Mouse (Mus musculus): ENCODE measurements at regions not wholly inside any gene's neighbourhood (a gene's known extent, or its start where the extent isn't known, plus 50 kb on each side); places are given as distances from the start of the nearest gene placed in this dataset.

- TF ChIP-seq EP300 (IDR thresholded peaks at IDR 0.05) (no peak), CTCF (IDR thresholded peaks at IDR 0.05) (no peak)
- Histone ChIP-seq H3K4me3 (ENCODE audit: low read depth, low read length) (no peak overlapping the region), H3K4me1 (ENCODE audit: insufficient read depth, low read depth, low read length) (no peaks in the 10 kb centered on the region), H3K9me3 (ENCODE audit: low read length) (no peaks in the 10 kb centered on the region), H3K9ac (replicated peaks; ENCODE audit: low read depth) (no peak overlapping the region), H3K4me2 (replicated peaks; ENCODE audit: low read depth, low read length) (no peak overlapping the region), H3K27me3 (replicated peaks; ENCODE audit: insufficient read depth, low read length) (no peaks in the 10 kb centered on the region), H3K36me3 (ENCODE audit: insufficient read depth, low read length) (no peaks in the 10 kb centered on the region), H3K27ac (ENCODE audit: low read length) (no peak overlapping the region)
- ATAC-seq (no peak), DNase-seq (ENCODE audit: low spot score) (no peak)
- 88% methylated on average over 3 of the region's 3 CpGs for WGBS
Measured at GRCm38 (mm10) chr9:115473037-115473436, 162.8 kb upstream of the Stt3b start.

- 78% methylated on average over 5 of the region's 5 CpGs for WGBS
- Histone ChIP-seq H3K4me3 (ENCODE audit: low read depth, low read length) (no peak overlapping the region), H3K27me3 (replicated peaks; ENCODE audit: insufficient read depth, low read length) (no peaks in the 10 kb centered on the region), H3K9ac (replicated peaks; ENCODE audit: low read depth) (no peak overlapping the region), H3K4me2 (replicated peaks; ENCODE audit: low read depth, low read length) (no peak overlapping the region), H3K27ac (ENCODE audit: low read length) (no peak overlapping the region), H3K36me3 (ENCODE audit: insufficient read depth, low read length) (no peaks in the 10 kb centered on the region), H3K9me3 (ENCODE audit: low read length) (no peaks in the 10 kb centered on the region), H3K4me1 (ENCODE audit: insufficient read depth, low read depth, low read length) (no peaks in the 10 kb centered on the region)
- TF ChIP-seq CTCF (IDR thresholded peaks at IDR 0.05), result no peak
- TF ChIP-seq EP300 (IDR thresholded peaks at IDR 0.05), result no peak
- ATAC-seq, result no peak
- DNase-seq (ENCODE audit: low spot score), result no peak
Measured at GRCm38 (mm10) chr9:115473847-115474246, 163.6 kb upstream of the Stt3b start.

GRCm38 (mm10) chr9:115474342-115474741 is 164.1 kb upstream of the Stt3b start:
- Histone ChIP-seq H3K9me3 (ENCODE audit: low read length) (no peaks in the 10 kb centered on the region), H3K36me3 (ENCODE audit: insufficient read depth, low read length) (no peaks in the 10 kb centered on the region), H3K4me1 (ENCODE audit: insufficient read depth, low read depth, low read length) (no peaks in the 10 kb centered on the region), H3K27ac (ENCODE audit: low read length) (no peak overlapping the region), H3K4me3 (ENCODE audit: low read depth, low read length) (no peak overlapping the region), H3K9ac (replicated peaks; ENCODE audit: low read depth) (no peak overlapping the region), H3K27me3 (replicated peaks; ENCODE audit: insufficient read depth, low read length) (no peaks in the 10 kb centered on the region), H3K4me2 (replicated peaks; ENCODE audit: low read depth, low read length) (no peak overlapping the region)
- WGBS, result 87% methylated on average over 8 of the region's 8 CpGs
- TF ChIP-seq CTCF (IDR thresholded peaks at IDR 0.05), result no peak
- DNase-seq (ENCODE audit: low spot score) (no peak), ATAC-seq (no peak)

- Histone ChIP-seq H3K27me3 (replicated peaks; ENCODE audit: insufficient read depth, low read length) (no peaks in the 10 kb centered on the region), H3K9me3 (ENCODE audit: low read length) (no peaks in the 10 kb centered on the region), H3K4me3 (ENCODE audit: low read depth, low read length) (no peak overlapping the region), H3K4me1 (ENCODE audit: insufficient read depth, low read depth, low read length) (no peaks in the 10 kb centered on the region), H3K36me3 (ENCODE audit: insufficient read depth, low read length) (no peaks in the 10 kb centered on the region), H3K9ac (replicated peaks; ENCODE audit: low read depth) (no peak overlapping the region), H3K27ac (ENCODE audit: low read length) (no peak overlapping the region), H3K4me2 (replicated peaks; ENCODE audit: low read depth, low read length) (no peak overlapping the region)
- TF ChIP-seq CTCF (IDR thresholded peaks at IDR 0.05) (no peak), EP300 (IDR thresholded peaks at IDR 0.05) (no peak)
- WGBS, result 33% methylated on average over 17 of the region's 17 CpGs
- ATAC-seq (no peak), DNase-seq (ENCODE audit: low spot score) (no peak)
Measured at GRCm38 (mm10) chr9:115476205-115476604, 166.0 kb upstream of the Stt3b start.

- H3K27me3 ChIP-seq (replicated peaks; ENCODE audit: insufficient read depth, low read length), result no peaks in the 10 kb centered on the region
- H3K9ac ChIP-seq (replicated peaks; ENCODE audit: low read depth), result no peak overlapping the region
- no peak overlapping the region for H3K4me3 ChIP-seq (ENCODE audit: low read depth, low read length)
- no peak overlapping the region for H3K4me2 ChIP-seq (replicated peaks; ENCODE audit: low read depth, low read length)
- DNase-seq (ENCODE audit: low spot score) (no peak), ATAC-seq (no peak)
- H3K36me3 ChIP-seq (ENCODE audit: insufficient read depth, low read length), result no peaks in the 10 kb centered on the region
- 89% methylated on average over 6 of the region's 6 CpGs for WGBS
- no peak for TF ChIP-seq CTCF (IDR thresholded peaks at IDR 0.05)
- TF ChIP-seq EP300 (IDR thresholded peaks at IDR 0.05), result no peak
- no peak overlapping the region for H3K27ac ChIP-seq (ENCODE audit: low read length)
- H3K4me1 ChIP-seq (ENCODE audit: insufficient read depth, low read depth, low read length), result no peaks in the 10 kb centered on the region
- H3K9me3 ChIP-seq (ENCODE audit: low read length), result no peaks in the 10 kb centered on the region
Measured at GRCm38 (mm10) chr9:115477556-115478220, 167.5 kb upstream of the Stt3b start.

GRCm38 (mm10) chr9:115478946-115479345 is 168.7 kb upstream of the Stt3b start:
- ATAC-seq (no peak), DNase-seq (ENCODE audit: low spot score) (no peak)
- TF ChIP-seq CTCF (IDR thresholded peaks at IDR 0.05) (no peak), EP300 (IDR thresholded peaks at IDR 0.05) (no peak)
- Histone ChIP-seq H3K9me3 (ENCODE audit: low read length) (no peaks in the 10 kb centered on the region), H3K4me1 (ENCODE audit: insufficient read depth, low read depth, low read length) (no peaks in the 10 kb centered on the region), H3K27ac (ENCODE audit: low read length) (no peak overlapping the region), H3K36me3 (ENCODE audit: insufficient read depth, low read length) (no peaks in the 10 kb centered on the region), H3K4me3 (ENCODE audit: low read depth, low read length) (no peak overlapping the region), H3K9ac (replicated peaks; ENCODE audit: low read depth) (no peak overlapping the region), H3K27me3 (replicated peaks; ENCODE audit: insufficient read depth, low read length) (no peaks in the 10 kb centered on the region), H3K4me2 (replicated peaks; ENCODE audit: low read depth, low read length) (no peak overlapping the region)
- WGBS, result 28% methylated on average over 3 of the region's 3 CpGs

GRCm38 (mm10) chr9:115481176-115481575 is 171.0 kb upstream of the Stt3b start:
- ATAC-seq (no peak), DNase-seq (ENCODE audit: low spot score) (no peak)

More at GRCm38 (mm10) chr9:115481176-115481575, 171.0 kb upstream of the Stt3b start:
- H3K27ac ChIP-seq (ENCODE audit: low read length), result no peak overlapping the region
- no peak overlapping the region for H3K4me3 ChIP-seq (ENCODE audit: low read depth, low read length)
- H3K9me3 ChIP-seq (ENCODE audit: low read length), result no peaks in the 10 kb centered on the region
- TF ChIP-seq CTCF (IDR thresholded peaks at IDR 0.05) (no peak), EP300 (IDR thresholded peaks at IDR 0.05) (no peak)
- 63% methylated on average over 5 of the region's 5 CpGs for WGBS
- H3K36me3 ChIP-seq (ENCODE audit: insufficient read depth, low read length), result no peaks in the 10 kb centered on the region
- no peak overlapping the region for H3K9ac ChIP-seq (replicated peaks; ENCODE audit: low read depth)
- no peaks in the 10 kb centered on the region for H3K27me3 ChIP-seq (replicated peaks; ENCODE audit: insufficient read depth, low read length)
- H3K4me1 ChIP-seq (ENCODE audit: insufficient read depth, low read depth, low read length), result no peaks in the 10 kb centered on the region
- H3K4me2 ChIP-seq (replicated peaks; ENCODE audit: low read depth, low read length), result no peak overlapping the region

Data from lung, postnatal 0 days (tissue).